Mouse (Mus musculus) ES-E14 (cell line): ENCODE measurements around the gene Pola2. TPM values are rescaled to one million over a fixed set of nuclear protein-coding genes. Genes with fewer than 3 reads are reported as not detected.

Experiments used
- DNase-seq: peaks from one replicate; pipeline ENCODE4 v3.0.0-alpha.2; 2013; ENCODE audit warnings: low read depth, low spot score
- H3K27ac ChIP-seq: 2 replicates; pipeline ENCODE4 v1.5.1; 2012; ENCODE audit warnings: low read depth, mild to moderate bottlenecking, low read length, moderate library complexity, mixed read lengths; ENCODE audit not compliant: poor library complexity, insufficient read depth, severe bottlenecking
- H3K36me3 ChIP-seq: 2 replicates; pipeline ENCODE4 v1.6.1; 2012; ENCODE audit warnings: mild to moderate bottlenecking, low read length, moderate library complexity, mixed read lengths; ENCODE audit not compliant: control insufficient read depth, poor library complexity, insufficient read depth, severe bottlenecking
- H3K4me1 ChIP-seq, 2 experiments: fragments of 150-350 bp in 1 of 2; sonication (generic) in 1 of 2; 2 replicates each; pipeline ENCODE4 v1.6.1; 2012; ENCODE audit warnings: low read length in 2 of 2, mild to moderate bottlenecking in 1 of 2, mixed read lengths in 1 of 2; ENCODE audit not compliant: control insufficient read depth in 2 of 2, insufficient read depth in 2 of 2, poor library complexity in 1 of 2
- H3K4me3 ChIP-seq, 2 experiments: fragments of 150-350 bp in 1 of 2; sonication (generic) in 1 of 2; 2 replicates each; pipeline ENCODE4 v1.5.1; 2012; ENCODE audit warnings: low read length in 2 of 2, low read depth in 1 of 2, mild to moderate bottlenecking in 1 of 2, mixed read lengths in 1 of 2; ENCODE audit not compliant: insufficient read depth in 1 of 2, poor library complexity in 1 of 2, severe bottlenecking in 1 of 2
- H3K9ac ChIP-seq: 2 replicates; pipeline ENCODE4 v1.6.1; 2012; ENCODE audit warnings: low read depth, mild to moderate bottlenecking, low read length, mixed read lengths; ENCODE audit not compliant: poor library complexity, insufficient read depth, severe bottlenecking
- H3K9me3 ChIP-seq: fragments of 150-350 bp; sonication (generic); 2 replicates; pipeline ENCODE4 v1.6.1; 2012; ENCODE audit warnings: low read depth, mild to moderate bottlenecking, low read length; ENCODE audit not compliant: control insufficient read depth, insufficient read depth
- CHD2 ChIP-seq: IDR thresholded peaks from 2 replicates; pipeline ENCODE4 v1.6.1; 2014; ENCODE audit warnings: mild to moderate bottlenecking, low read depth, low read length, inconsistent platforms
- HCFC1 ChIP-seq: IDR thresholded peaks from 2 replicates; pipeline ENCODE4 v1.6.1; 2012; ENCODE audit warnings: low read length, inconsistent platforms, borderline replicate concordance; ENCODE audit not compliant: insufficient read depth
- MAFK ChIP-seq: IDR thresholded peaks from 2 replicates; pipeline ENCODE4 v1.6.1; 2014; ENCODE audit warnings: mild to moderate bottlenecking, low read depth, low read length, inconsistent platforms; ENCODE audit not compliant: insufficient read depth
- ZC3H11A ChIP-seq: IDR thresholded peaks from 2 replicates; pipeline ENCODE4 v1.6.1; 2012; ENCODE audit warnings: low read depth, mild to moderate bottlenecking, inconsistent platforms, low read length, borderline replicate concordance
- ZNF384 ChIP-seq: IDR thresholded peaks from 2 replicates; pipeline ENCODE4 v1.6.1; 2012; ENCODE audit warnings: low read depth, low read length, inconsistent platforms
- in situ Hi-C, 2 experiments: fragments of 600-800 bp; cut with MboI; formaldehyde crosslinking; loops; one replicate each; pipeline ENCODE4 v1.15.1; 2025; ENCODE audit warnings: low sequenced_read_pairs in 2 of 2, inconsistent platforms in 1 of 2; ENCODE audit not compliant: unreplicated experiment in 2 of 2
- total RNA-seq: library from RNA; depleted of rRNA; stranded (reverse); fragments of 300-350 nt; gene quantifications from 2 replicates; pipeline ENCODE4 v1.2.3, GENCODE M21; 2012

Gene Pola2
- total RNA-seq, 1 experiment, result 69.7 TPM

DNA sequence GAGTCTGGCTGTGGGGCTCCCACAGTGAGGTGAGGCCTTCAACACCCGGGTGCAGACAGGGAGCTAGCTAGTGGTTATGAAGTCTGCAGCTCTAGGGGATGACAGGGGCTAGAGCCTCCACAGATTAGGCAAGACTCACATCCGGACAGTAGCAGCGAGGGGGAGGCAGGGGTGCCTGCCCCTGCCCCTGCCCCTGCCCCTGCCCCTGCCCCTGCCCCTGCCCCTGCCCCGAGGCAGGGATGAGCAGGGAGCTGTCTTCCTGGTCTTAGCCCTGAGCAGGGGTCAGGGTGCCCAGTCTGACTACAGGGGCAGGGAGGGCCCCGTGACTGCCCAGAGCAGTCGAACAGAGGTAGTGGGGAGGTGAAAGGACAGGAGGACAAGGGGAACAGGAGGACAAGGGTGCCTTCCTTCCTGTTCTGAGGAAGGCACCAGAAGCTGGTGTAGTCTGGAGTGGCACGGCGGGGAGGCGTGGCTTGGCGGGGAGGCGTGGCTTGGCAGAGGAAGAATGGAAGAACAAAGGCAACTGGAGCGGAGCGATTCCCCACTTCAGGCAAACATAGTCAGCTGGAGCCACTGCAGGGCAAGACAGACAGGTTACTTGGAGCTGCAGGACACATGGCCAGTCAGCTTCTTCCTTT lies 24.9 kb upstream of the Pola2 start:
- peaks cover 0 to 27% of the 10 kb centered on the region in 2 experiments; a peak in 3 of 4 replicates for H3K4me1 ChIP-seq
- DNase-seq, result peak; percentile 47
- H3K36me3 ChIP-seq, result peaks cover 5% of the 10 kb centered on the region; the same call in 1 of the 2 replicates
- H3K9ac ChIP-seq, result no peak overlapping the region
- H3K27ac ChIP-seq, result no peak overlapping the region
- H3K4me3 ChIP-seq, result no peak overlapping the region
- TF ChIP-seq MAFK, result no peak
- no peak for TF ChIP-seq ZNF384
- TF ChIP-seq ZC3H11A, result no peak
- TF ChIP-seq CHD2, result no peak
- TF ChIP-seq HCFC1, result no peak
- no peaks in the 10 kb centered on the region for H3K9me3 ChIP-seq
- in situ Hi-C loops, result no loop called here

DNA sequence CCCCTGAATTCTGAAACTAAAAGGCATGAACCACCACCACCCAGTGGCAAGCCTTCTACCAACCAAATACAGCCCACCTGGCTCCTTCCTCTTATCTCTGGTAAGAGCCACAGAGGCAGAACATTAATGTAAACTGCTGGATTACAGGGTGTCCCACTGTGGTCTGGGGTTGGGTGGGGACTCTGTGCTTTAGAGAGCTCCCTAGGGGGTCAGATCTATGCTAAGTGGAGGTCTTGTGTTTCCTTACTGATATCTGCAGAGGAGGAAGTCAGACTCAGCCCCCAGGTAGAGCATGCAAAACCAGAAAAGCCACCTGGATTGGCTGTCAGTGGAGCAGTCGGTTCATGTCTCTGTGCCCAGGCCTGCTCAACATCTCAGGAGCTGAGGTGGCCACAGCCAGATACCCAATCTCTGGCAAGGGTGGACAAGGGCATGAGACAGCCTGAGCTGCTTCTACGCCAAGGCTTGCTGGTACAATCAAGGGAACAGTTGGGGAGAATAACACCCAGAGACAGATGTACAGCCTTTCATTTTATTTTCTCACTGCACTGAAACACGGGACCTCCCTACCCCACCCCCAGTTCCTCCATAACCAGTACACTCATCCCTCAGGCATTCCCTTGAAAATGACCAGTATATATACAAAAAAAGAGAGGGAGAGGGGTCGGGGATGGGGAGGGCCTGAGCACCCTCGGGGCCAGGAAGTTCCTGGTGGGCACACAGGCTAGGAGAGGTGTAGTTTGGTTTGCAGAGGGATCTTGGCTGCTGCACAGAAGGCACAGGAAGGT lies 24.2 kb upstream of the Pola2 start:
- H3K9me3 ChIP-seq, result no peaks in the 10 kb centered on the region
- no peak overlapping the region for H3K9ac ChIP-seq
- H3K27ac ChIP-seq, result no peak overlapping the region
- in situ Hi-C loops, result no loop called here
- peaks cover 0 to 27% of the 10 kb centered on the region in 2 experiments; a peak in 3 of 4 replicates for H3K4me1 ChIP-seq
- DNase-seq, result no peak
- H3K36me3 ChIP-seq, result peaks cover 5% of the 10 kb centered on the region; the same call in 1 of the 2 replicates
- TF ChIP-seq MAFK (no peak), CHD2 (no peak), HCFC1 (no peak), ZNF384 (no peak), ZC3H11A (no peak)
- H3K4me3 ChIP-seq, result no peak overlapping the region

DNA sequence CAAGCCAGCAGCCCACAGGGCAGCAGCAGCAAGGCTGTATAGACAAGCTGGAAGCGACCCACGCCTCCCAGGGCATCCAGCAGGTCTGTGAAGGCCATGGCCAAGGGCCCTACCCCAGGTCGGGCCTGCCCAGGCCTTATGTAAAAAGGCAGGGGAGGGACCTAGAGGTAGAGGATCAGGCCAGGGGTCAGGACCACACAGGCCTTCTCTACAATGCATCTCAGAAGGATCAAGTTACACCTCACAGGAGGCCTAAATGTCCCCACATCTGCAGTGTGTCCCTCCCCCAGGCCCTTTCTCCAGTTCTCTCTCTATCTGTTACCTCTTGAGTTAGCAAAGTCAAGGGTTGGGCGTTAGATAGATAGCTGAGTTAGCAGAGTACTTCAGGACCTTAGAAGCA lies 22.0 kb upstream of the Pola2 start, which contains the start of gene Slc22a20:
Gene Slc22a20 (minus strand): TSS at position 101 of the 400 bp plus-strand sequence.
- H3K9ac ChIP-seq, result no peak within 1 kb of the TSS
- no peaks in the 10 kb centered on the region for H3K9me3 ChIP-seq
- TF ChIP-seq ZC3H11A (no peak), ZNF384 (no peak), CHD2 (no peak), HCFC1 (no peak), MAFK (no peak)
- no peak within 1 kb of the TSS for H3K4me3 ChIP-seq
- H3K27ac ChIP-seq, result no peak within 1 kb of the TSS
- in situ Hi-C loops, result no loop called here
- H3K4me1 ChIP-seq, result peaks cover 0 to 20% of the 10 kb centered on the region in 2 experiments; a peak in 2 of 4 replicates
- no peak for DNase-seq
- no peaks in the 10 kb centered on the region; the same call in 1 of the 2 replicates for H3K36me3 ChIP-seq

DNA sequence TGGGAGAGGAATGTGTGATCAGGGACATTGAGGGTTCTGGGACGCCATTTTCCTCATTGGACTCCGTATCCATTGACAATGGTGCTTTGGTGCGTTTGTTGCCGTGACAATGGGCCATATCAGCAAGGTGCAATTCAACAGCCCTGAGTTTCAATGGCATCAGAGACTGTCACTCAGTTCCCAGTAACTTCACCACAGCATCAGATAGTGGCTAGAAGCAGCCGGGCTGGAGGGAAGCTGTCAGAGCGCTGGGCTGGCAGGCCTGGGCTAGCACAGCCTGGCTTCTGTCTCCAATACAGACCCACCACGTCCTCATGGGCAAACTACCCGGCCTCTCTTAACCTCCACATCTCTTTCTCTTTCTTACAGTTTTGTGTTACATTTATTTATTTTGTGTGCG lies 16.5 kb upstream of the Pola2 start:
- DNase-seq, result no peak
- Histone ChIP-seq H3K4me3 (no peak overlapping the region), H3K4me1 (peaks cover 0 to 4% of the 10 kb centered on the region in 2 experiments; a peak in 1 of 4 replicates), H3K9ac (no peak overlapping the region), H3K36me3 (no peaks in the 10 kb centered on the region), H3K27ac (no peak overlapping the region), H3K9me3 (no peaks in the 10 kb centered on the region)
- TF ChIP-seq ZNF384 (no peak), HCFC1 (no peak), CHD2 (no peak), MAFK (no peak), ZC3H11A (no peak)
- in situ Hi-C loops, result no loop called here
